Mouse (Mus musculus): ENCODE measurements around the gene Fgfr2.
A peak's percentile ranks its signal among the peaks of the same experiment; 100 is the strongest.

Gene Fgfr2

GRCm38 (mm10) chr7:132608316-132609020 is 514.7 kb downstream of the Fgfr2 start:
- no peak for DNase-seq (ENCODE audit: low read depth)

GRCm38 (mm10) chr7:132605689-132606088 is 517.5 kb downstream of the Fgfr2 start:
- no peak for DNase-seq (ENCODE audit: low read depth)

GRCm38 (mm10) chr7:132604720-132605119 is 518.4 kb downstream of the Fgfr2 start:
- no peak for DNase-seq (ENCODE audit: low read depth)

- no peak for DNase-seq (ENCODE audit: low read depth)
Measured at GRCm38 (mm10) chr7:132600926-132601325, 522.2 kb downstream of the Fgfr2 start.

- peak; percentile 35 for DNase-seq (ENCODE audit: low read depth)
Measured at GRCm38 (mm10) chr7:132600026-132600425, 523.1 kb downstream of the Fgfr2 start.

- DNase-seq (ENCODE audit: low read depth): no peak
Measured at GRCm38 (mm10) chr7:132599071-132599975, 523.8 kb downstream of the Fgfr2 start, which contains the start of gene Nkx1-2. Gene Nkx1-2 (minus strand): TSS chr7:132599637.

GRCm38 (mm10) chr7:132597251-132598041 is 525.7 kb downstream of the Fgfr2 start:
- DNase-seq (ENCODE audit: low read depth): no peak

GRCm38 (mm10) chr7:132596557-132597250 is 526.4 kb downstream of the Fgfr2 start:
- DNase-seq (ENCODE audit: low read depth): no peak

- DNase-seq (ENCODE audit: low read depth): no peak
Measured at GRCm38 (mm10) chr7:132595787-132596186, 527.4 kb downstream of the Fgfr2 start.

- DNase-seq (ENCODE audit: low read depth): no peak
Measured at GRCm38 (mm10) chr7:132594325-132594724, 528.8 kb downstream of the Fgfr2 start.

GRCm38 (mm10) chr7:132593762-132594161 is 529.4 kb downstream of the Fgfr2 start:
- no peak for DNase-seq (ENCODE audit: low read depth)

GRCm38 (mm10) chr7:132589610-132590009 is 533.5 kb downstream of the Fgfr2 start:
- DNase-seq (ENCODE audit: low read depth): no peak

- no peak for DNase-seq (ENCODE audit: low read depth)
Measured at GRCm38 (mm10) chr7:132587167-132587566, 536.0 kb downstream of the Fgfr2 start.

- DNase-seq (ENCODE audit: low read depth): no peak
Measured at GRCm38 (mm10) chr7:132585695-132586491, 537.3 kb downstream of the Fgfr2 start.

- no peak for DNase-seq (ENCODE audit: low read depth)
Measured at GRCm38 (mm10) chr7:132581441-132581840, 541.7 kb downstream of the Fgfr2 start.

GRCm38 (mm10) chr7:132580511-132580910 is 542.6 kb downstream of the Fgfr2 start:
- no peak for DNase-seq (ENCODE audit: low read depth)

- no peak for DNase-seq (ENCODE audit: low read depth)
Measured at GRCm38 (mm10) chr7:132576891-132577290, 546.3 kb downstream of the Fgfr2 start.

GRCm38 (mm10) chr7:132576116-132576650 is 547.0 kb downstream of the Fgfr2 start, which contains the start of gene Oat:
Gene Oat (minus strand): TSS chr7:132576398.
- peak; percentile 97 for DNase-seq (ENCODE audit: low read depth)

- peak; percentile 88 for DNase-seq (ENCODE audit: low read depth)
Measured at GRCm38 (mm10) chr7:132575623-132576022, 547.5 kb downstream of the Fgfr2 start.

- no peak for DNase-seq (ENCODE audit: low read depth)
Measured at GRCm38 (mm10) chr7:132574646-132575045, 548.5 kb downstream of the Fgfr2 start.
